Mouse (Mus musculus): Measurements from ENCODE around the gene Oas1g. TPM values are rescaled to one million over a fixed set of nuclear protein-coding genes. Genes with fewer than 3 reads are reported as not detected.

The Oas1g gene
- total RNA-seq, 2 experiments from 2014 or later: 2.9 TPM; not detected in 1

- ATAC-seq (replicated peaks; ENCODE audit: poor library complexity, severe bottlenecking): no peak
Measured at GRCm38 (mm10) chr5:120833335-120834280, 53.8 kb downstream of the Oas1g start.

- ATAC-seq (replicated peaks; ENCODE audit: poor library complexity, severe bottlenecking): peak; percentile 87
Measured at GRCm38 (mm10) chr5:120831031-120831430, 56.4 kb downstream of the Oas1g start.

Other genes with a start within 250 kb of the Oas1g start
- gene Rasal1, start 238.8 kb downstream of the Oas1g start, total RNA-seq (2014; fragmentation: Nextera tagmentation): not detected in 2 replicates
- not detected in 2 replicates for gene Rasal1, start 238.8 kb downstream of the Oas1g start, total RNA-seq (2017)
- gene Dtx1, start 175.7 kb downstream of the Oas1g start, total RNA-seq (2014; fragmentation: Nextera tagmentation): not detected in 2 replicates
- not detected in 2 replicates for gene Dtx1, start 175.7 kb downstream of the Oas1g start, total RNA-seq (2017)
- gene Oas2, start 137.8 kb downstream of the Oas1g start, total RNA-seq (2014; fragmentation: Nextera tagmentation): 0.47 TPM in 1 of 2 replicates, not detected in the other
- gene Oas2, start 137.8 kb downstream of the Oas1g start, total RNA-seq (2017): 1.0 TPM in 1 of 2 replicates, not detected in the other
- 0.17 and 1.3 TPM in 2 replicates for gene Oas3, start 110.0 kb downstream of the Oas1g start, total RNA-seq (2014; fragmentation: Nextera tagmentation)
- gene Oas3, start 110.0 kb downstream of the Oas1g start, total RNA-seq (2017): 0.77 and 0.90 TPM in 2 replicates
- gene Oas1e, start 92.1 kb downstream of the Oas1g start, total RNA-seq (2014; fragmentation: Nextera tagmentation): not detected in 2 replicates
- not detected in 2 replicates for gene Oas1e, start 92.1 kb downstream of the Oas1g start, total RNA-seq (2017)
- 3.8 TPM in 1 of 2 replicates, not detected in the other for gene Oas1c, start 75.1 kb downstream of the Oas1g start, total RNA-seq (2014; fragmentation: Nextera tagmentation)
- gene Oas1c, start 75.1 kb downstream of the Oas1g start, total RNA-seq (2017): 0.21 and 2.5 TPM in 2 replicates
- gene Oas1f, start 40.2 kb downstream of the Oas1g start, total RNA-seq (2014; fragmentation: Nextera tagmentation): not detected in 2 replicates
- gene Oas1f, start 40.2 kb downstream of the Oas1g start, total RNA-seq (2017): not detected in 2 replicates
- not detected in 2 replicates for gene Oas1h, start 26.2 kb downstream of the Oas1g start, total RNA-seq (2014; fragmentation: Nextera tagmentation)
- not detected in 2 replicates for gene Oas1h, start 26.2 kb downstream of the Oas1g start, total RNA-seq (2017)
- 11.6 and 14.6 TPM in 2 replicates for gene Oas1a, start 19.9 kb upstream of the Oas1g start, total RNA-seq (2014; fragmentation: Nextera tagmentation)
- 10.4 and 14.3 TPM in 2 replicates for gene Oas1a, start 19.9 kb upstream of the Oas1g start, total RNA-seq (2017)
- not detected in 2 replicates for gene Oas1d, start 26.9 kb upstream of the Oas1g start, total RNA-seq (2014; fragmentation: Nextera tagmentation)
- gene Oas1d, start 26.9 kb upstream of the Oas1g start, total RNA-seq (2017): not detected in 2 replicates
- gene Rph3a, start 122.5 kb upstream of the Oas1g start, total RNA-seq (2014; fragmentation: Nextera tagmentation): not detected in 2 replicates
- 0.22 TPM in 1 of 2 replicates, not detected in the other for gene Rph3a, start 122.5 kb upstream of the Oas1g start, total RNA-seq (2017)

Data from granulocyte monocyte progenitor cell, adult 5-6 weeks (primary cell).